Mouse (Mus musculus) ES-CJ7 (cell line): ENCODE measurements around the gene Aifm2.

ENCODE experiments used
- DNase-seq: peaks from one replicate; pipeline ENCODE4 v3.0.0; 2011; ENCODE audit warnings: low read depth, low spot score

Aifm2 gene

GRCm38 (mm10) chr10:61764689-61765088 lies 49.6 kb downstream of the Aifm2 start:
- DNase-seq = no peak

- no peak for DNase-seq
Measured at GRCm38 (mm10) chr10:61765558-61765957, 50.5 kb downstream of the Aifm2 start.

- no peak for DNase-seq
Measured at GRCm38 (mm10) chr10:61766806-61767205, 51.7 kb downstream of the Aifm2 start.

GRCm38 (mm10) chr10:61781461-61782128 lies 66.5 kb downstream of the Aifm2 start:
- DNase-seq = peak; percentile 58

GRCm38 (mm10) chr10:61782799-61783611 lies 67.9 kb downstream of the Aifm2 start:
- DNase-seq = peak; percentile 85

GRCm38 (mm10) chr10:61783621-61784251 lies 68.7 kb downstream of the Aifm2 start, which contains the start of gene H2afy2:
Gene H2afy2, minus strand, starts transcription at chr10:61784147.
- DNase-seq = peak; percentile 75

GRCm38 (mm10) chr10:61784414-61784813 lies 69.4 kb downstream of the Aifm2 start:
- DNase-seq = no peak

- peak; percentile 78 for DNase-seq
Measured at GRCm38 (mm10) chr10:61787541-61788313, 72.7 kb downstream of the Aifm2 start.

GRCm38 (mm10) chr10:61788499-61788898 lies 73.4 kb downstream of the Aifm2 start:
- DNase-seq = no peak
